Mouse (Mus musculus) hindlimb bud, embryonic 11.5 days (tissue): ENCODE results near the gene Armc3.
"Not testable (repeated sequence)": the region's sequence is repeated elsewhere in the genome, so short reads cannot be mapped to it uniquely, and the experiment has no call there.

Experiments used
- DNase-seq: peaks from one replicate; pipeline ENCODE4 v3.0.0-alpha.2; 2012; ENCODE audit warnings: low read depth, low spot score; ENCODE audit errors: extremely low spot score

Armc3 gene

DNA sequence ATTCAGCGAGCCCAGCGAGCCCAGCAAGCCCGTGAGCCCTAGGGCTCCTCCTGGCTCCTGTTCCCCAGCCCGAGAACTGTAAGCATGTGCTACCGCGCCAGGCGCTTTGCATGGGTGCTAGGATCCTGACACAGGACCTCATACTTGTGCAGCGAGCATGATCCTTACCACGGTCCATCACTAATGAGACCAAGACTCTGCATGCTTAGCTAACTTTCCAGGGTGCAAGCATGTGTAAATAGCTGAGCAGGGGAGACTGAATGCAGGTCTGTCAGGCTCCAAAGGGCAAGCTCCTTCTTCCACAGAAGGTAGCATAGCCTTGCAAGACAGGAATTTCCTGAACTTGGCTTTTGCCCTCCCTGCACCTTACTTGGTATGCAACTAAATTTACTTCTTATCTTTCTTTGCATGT, 71.6 kb downstream of the Armc3 start:
- DNase-seq, result no peak

DNA sequence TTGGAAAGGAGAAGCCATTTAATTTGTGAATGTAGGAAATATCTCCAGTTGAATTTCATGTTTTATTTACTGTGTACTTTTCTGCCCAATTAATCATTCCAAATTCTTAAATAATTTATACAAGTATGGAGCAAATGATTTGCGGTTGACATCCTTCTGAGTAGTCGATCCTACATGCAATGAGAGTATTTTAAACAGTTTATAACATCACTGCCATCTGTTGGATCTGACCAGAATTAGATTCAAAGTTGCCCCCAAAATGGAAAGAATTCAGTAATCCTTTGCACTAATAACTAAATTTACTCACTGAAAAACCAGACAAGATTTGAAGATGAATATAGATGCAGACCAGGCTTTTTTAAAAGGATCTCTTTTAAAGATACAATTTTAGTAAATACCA, 75.5 kb downstream of the Armc3 start:
- no peak for DNase-seq

DNA sequence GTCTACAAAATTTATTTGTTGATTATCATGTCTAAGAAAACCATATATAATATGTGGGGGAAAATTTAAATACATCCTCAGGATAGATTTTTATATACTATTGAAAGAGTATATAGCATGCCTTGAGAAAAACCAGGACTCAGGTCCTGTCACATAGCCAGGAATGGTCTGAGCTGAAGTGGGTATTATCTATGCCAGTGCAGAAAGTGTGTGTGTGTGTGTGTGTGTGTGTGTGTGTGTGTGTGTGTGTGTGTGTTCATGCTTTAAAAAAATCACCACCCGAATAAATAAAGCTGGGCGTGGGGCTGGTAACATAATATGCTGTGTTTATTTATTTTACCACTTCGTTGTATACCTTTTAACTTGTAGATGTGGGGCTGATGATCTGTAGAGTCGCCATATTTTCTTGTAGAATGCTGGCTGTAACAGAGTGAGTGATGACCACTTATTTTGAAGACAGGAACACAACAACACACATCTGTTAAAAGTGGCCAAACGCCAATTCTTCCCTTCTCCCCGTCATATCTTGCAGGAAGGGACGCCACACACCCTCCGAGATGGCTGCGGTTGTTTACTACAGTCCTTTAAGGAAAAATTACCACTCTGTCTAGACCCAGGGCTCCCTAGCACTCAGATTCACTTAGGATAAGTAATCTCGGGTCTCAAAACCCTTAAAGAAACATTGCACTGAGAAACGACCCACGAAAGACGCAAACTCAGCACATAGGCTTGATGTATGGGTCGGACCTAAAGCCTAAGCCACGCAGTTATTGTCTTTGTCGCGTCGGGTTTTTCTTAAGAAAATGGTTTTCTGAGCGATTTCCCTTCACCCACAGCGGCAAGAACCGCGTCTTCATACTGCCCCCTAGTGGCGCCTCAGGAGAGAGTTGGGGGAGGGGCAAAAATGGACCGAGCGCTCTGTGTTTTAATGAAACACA, 76.8 kb downstream of the Armc3 start:
- DNase-seq, result peak; percentile 69

DNA sequence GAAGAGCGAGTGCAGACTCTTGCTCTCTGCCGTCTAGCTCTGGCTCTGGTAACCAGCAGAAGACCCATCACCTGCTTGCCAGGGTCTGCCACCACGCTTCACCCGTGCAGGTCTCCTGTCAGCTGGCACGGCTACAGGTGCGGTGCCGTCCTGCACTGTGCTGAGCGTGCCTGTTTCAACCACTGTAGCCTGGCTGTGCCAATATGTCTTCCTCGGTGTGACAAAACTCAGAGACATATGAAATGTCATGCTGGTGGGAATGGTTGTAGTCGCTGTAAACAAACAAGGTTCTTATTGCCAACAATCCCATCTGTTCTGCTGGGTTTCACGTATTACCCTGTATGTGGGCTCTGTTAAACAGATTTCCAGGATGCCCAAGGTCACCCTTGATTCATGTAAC, 81.2 kb downstream of the Armc3 start:
- DNase-seq, result no peak

DNA sequence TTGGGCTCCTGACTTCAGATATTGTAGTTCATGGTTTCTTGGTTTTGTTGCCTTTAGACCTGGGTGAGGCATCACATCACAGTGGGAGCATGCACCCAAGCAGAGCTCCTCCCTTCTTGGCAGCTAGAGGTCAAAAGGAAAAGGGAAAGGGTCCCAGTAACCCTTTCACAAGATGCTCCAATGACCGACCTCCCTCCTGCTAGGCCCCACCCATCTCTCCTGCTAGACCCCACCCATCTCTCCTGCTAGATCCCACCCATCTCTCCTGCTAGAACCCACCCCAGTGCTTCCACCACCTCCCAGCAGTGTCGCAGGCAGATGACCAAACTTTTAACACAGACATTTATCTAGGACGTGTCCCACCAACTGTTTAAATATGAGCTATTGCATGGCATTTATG, 93.3 kb downstream of the Armc3 start:
- no peak for DNase-seq

DNA sequence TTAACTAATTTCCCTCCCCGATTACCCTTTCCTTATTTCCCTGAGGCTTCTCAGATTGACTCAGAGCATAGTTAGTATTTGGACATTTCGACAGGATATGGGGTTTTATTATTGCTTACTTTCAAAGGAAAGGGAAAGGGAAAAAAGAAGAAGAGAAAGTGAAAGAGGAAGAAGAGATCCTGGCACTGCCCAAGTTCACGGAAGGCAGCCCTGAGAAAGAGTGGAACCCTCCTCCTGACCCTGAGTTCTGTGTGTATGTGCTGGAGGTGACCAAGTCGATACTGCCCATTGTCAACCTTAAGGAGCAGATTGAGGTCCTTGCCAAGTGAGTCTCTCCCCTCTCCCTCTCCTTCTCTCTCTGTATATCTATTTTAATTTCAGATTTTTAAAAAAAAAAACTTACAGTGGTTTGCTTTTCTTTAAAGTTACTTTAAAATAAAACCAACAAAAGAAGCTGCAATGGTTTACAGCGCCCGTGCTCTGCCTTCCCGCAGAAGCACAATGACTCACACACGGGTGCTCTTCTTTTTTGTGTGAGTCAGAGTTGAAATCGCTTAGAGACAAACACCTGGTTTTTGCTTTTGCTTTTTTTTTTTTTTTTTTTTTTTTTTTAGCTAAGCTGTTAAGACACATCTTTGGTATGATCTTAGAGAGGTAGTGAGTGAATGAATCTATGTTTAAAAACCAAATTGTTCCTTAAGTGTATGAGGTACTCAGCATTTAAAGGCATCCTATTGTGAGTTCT, 101.4 kb downstream of the Armc3 start:
- DNase-seq, result no peak

DNA sequence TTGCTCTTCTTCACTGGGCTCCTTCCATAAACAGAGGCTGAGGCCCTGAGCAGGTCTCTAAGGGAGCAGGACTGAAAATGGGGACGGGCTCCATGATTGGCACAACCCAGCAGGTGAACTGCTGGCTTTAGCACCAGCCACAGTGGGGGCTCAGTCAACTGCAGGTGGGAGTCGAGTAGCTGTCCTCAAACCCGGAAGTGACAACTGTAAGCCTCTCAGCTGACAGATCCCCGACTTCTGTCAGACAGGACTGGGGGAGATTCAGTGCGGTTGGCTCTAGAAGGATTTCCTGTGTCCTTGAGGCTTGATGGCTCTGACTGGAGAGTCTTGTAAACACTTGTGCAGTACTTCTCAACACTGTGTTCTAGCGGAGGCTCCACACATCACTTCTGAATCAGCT, 102.1 kb downstream of the Armc3 start:
- no peak for DNase-seq

DNA sequence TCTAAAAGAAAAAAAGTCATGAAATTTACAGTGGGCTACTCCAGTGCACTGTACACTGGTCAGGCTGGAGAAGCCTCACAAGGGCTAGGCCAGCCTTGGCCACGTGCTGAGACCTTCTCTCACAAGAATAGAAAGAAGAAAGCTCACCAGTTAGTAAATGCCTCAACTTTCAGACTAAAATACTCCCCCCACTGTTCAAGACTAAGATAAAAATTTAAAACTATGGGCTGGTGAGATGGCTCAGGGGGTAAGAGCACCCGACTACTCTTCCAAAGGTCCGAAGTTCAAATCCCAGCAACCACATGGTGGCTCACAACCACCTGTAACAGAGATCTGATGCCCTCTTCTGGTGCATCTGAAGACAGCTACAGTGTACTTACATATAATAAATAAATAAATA, 104.0 kb downstream of the Armc3 start:
- DNase-seq, result not testable (repeated sequence)

DNA sequence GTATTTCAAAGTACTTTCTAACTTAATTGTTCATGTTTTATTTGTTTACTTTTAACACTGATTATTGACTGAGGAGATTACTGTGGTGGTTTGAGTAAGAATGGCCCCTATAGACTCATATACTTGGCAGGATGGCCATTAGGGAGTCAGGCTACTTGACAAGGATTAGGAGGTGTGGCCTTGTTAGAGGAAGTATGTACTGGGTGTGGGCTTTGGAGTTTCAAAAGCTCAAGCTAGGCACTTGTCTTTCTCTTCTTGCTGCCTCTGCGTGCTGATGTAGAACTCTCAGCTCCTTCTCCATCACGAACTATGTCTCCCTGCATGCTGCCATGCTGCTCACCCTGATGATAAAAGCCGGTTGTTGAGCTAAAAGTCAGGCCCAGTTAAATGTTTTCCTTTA, 111.4 kb downstream of the Armc3 start:
- no peak for DNase-seq

DNA sequence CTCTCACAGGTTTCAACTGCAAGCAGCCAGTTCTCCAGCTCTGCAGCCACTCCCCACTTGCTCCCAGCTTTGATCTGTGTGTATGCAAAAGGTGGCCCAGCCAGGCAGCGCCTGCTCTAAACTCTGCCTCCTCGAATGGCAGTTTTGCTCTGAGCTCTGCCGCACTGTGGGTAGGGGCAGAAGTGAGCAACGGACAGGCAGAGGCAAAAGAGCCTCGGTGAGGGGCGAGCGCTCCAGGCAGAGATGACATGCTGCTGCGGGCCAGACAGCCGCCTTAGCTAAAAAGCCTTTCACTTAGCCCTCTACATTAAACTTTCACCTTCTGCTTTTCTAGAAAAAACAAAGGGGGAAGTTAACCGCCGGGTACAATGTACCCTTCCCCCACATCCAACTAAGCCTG, 117.0 kb downstream of the Armc3 start:
- DNase-seq, result no peak

DNA sequence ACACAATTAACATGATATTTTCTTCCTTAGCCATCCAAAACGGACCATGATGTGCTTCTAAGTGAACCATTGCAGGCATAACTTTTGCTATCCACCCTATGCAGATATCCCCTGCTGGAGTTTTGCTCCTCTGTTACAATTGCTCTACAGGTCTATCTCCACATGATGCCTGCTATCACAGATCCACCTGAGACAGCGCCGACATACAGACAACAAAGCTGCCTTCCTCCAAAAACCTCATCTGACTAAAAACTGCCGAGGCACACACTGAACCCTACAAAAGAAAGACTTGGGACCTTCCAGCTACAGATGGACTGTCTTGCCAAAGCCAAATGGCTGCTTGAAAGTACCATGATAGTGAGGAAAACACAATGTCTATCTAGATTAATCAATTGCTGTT, 117.6 kb downstream of the Armc3 start:
- DNase-seq, result no peak

DNA sequence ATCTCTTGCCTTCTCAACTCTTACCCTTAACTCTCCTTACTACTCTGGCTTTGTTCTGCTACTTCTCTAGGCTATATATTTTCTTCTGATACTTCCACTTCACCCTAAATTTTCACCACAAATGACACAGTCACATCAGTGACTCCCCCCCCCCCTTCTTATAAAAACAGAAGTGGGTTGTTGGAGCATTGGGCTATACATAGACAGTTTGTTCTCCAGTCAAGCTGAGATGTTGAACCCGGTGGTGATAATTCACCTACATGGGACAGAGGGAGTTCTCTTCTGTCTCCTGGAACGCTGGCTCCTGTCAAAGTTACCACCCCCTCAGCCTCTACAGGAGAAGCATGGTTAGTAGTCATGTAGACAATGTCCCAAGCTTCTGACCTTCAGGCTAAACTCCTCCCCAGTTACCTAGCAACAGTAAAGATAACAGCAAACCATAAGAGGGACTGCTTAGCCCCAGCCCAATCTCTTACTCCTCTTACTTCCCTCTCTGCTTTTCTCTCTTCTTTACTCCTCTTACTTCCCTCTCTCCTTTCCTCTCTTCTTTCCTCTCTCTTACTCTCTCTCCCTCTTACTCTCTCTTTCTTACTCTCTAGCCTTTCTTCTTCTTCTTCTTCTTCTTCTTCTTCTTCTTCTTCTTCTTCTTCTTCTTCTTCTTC, 118.2 kb downstream of the Armc3 start:
- not testable (repeated sequence) for DNase-seq

DNA sequence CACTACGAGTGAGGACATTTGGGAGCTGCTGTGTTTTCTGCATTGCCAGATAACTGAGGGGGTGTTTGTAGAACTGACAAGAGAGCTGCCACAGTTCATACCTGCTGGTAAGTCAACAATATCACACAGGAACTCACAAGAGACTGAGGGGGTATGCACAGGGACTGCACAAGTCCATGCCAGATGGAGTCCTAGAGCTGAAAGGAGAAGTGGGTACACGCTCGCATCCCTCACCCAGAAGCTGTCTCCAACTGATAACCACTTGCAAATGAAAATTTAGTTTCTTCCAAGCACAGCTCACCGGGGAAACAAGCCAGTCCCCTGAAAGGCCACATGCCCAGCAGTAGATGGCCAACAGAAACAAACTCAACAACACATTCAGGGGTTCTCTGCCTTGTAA, 119.4 kb downstream of the Armc3 start:
- no peak for DNase-seq

DNA sequence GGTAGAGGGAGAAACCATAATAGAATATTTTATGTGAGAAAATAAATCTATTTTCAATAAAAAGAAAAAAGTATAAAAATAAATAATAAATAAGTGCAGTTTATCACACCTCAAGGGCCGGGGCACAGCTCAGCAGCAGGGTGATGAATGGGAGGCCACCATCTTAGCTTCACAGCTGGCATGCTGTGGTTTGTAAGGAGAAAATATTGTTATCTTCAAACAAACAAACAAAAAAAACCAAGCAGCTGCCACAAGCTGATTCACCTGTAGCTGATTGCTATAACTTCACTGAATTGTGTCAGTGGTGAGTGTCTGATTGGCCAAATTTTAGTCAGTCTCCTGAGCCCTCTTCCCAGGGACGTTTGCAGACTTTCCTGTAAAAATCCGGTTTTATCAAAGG, 120.2 kb downstream of the Armc3 start:
- no peak for DNase-seq

DNA sequence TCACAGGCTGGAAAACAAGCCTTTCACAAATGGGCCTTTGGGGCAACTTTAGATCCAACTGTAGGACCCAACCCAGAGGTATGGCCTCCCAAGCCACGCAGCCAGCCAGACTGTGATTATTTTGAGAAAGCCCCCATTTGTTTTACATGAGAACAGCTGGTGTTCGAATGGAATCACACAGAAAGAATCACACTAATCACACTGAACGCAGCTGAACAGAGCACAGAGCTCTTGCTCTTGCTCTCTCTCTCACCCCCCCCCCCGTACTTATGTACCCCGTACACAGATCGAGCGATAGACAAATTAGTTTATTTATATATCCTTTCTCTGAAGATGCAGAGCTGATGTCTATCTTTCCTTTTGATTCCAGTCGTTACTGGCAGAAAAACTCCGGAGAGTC, 123.3 kb downstream of the Armc3 start:
- DNase-seq, result no peak

DNA sequence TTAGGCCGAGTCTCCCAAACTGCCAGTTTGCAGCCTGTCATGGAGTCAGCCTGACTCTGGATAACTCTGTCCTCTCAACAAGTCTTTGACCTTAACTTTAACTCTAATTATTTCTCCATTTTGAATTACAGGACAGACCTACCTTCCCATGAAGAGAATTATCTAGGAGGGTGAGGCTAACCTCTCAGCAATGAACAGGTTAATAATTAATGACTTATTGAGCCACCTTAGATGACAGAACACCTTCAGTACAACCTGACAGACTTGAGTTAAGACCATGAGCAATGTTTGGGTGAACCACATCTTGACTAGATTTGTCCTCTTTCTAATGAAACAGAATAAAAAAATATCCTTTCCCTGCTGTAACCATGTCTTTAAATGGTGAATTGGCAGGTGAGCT, 127.3 kb downstream of the Armc3 start:
- no peak for DNase-seq

DNA sequence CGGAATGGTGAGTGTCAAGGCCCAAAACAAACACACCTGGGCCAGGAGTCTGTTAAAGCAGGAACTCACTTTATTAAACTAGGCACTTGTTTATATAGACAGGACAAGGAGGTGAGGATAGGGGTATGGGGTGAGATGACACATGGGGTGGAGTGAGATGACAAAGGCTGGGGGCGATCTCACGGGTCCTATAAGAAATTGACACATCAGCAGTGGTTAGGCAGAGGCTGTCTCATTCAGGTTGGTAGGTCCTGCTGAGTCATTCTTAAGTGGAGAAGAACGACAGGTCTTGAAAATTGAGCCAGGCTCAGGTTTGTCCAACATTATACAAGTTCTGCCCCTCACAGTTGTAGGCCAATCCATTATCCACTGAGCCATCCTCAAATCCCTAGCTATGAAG, 128.7 kb downstream of the Armc3 start:
- DNase-seq, result no peak

DNA sequence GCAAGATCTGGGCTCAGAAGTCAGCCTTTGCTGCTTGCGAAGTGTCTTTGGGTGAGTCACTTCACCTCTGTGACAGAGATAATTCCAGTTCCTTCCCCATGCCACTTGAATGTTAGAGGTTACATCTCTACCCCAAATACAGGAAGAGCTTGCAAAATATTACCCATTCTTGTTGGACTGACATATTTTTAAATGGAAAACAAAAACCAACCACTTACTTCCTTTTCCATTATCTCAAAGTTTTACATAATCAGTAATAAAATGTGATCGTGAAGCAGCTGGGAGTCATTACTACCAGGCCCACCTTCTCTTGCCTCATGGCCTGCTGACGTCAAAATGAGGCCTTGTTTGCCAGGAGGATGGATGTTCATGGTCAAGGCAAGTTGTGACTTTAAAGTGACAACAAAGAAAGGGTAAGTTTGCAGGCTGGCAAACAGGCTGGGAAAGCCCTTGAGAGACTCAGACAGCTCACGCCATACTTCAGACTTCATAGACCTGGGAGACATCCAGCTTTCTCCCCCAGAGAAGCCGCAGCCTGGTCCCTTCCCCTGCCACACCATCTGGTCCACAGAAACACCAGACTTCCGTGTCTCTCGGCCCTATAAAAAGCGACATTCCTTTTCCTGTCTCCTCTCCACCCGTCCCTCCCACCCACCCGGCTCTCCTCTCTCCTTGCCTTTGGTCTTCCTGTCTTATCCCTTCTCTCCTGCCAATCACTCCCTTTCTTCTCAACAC, 145.0 kb downstream of the Armc3 start:
- no peak for DNase-seq

DNA sequence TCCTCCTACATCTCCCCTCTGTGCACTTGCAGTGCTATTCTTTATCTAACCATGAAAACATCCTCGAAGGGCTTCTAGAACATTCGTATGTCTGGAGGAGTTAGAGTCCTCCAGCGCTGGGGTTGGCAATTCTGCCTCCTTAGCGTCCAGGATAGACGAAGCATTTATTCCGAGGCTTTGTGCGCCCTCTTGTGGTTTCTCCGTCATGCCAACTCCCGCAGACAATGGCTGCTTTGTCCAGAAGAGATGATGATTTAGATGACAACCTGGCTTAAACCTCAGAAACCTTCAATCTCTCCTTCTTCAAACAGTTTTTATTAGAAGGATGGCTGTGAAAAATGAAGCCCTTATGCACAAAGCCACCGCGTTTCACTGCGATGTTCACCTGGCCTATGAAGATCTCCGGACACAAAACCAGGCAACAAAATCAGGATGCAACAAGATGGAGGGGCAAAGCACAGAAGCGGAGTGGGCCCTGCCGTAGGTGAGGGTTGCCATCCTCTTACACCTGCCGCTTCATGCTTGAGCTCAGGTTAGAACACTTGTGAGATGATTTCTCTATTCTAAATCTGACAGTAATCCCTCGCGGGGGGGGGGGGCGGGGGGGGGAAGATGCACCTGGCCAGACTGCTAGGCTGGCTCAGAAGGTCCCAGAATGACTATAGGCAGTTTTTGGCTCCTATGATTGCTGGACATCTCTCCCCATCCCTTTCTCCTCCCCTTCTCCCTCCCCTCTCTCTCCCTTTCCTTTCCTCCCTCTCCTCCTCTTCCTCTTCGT, 145.7 kb downstream of the Armc3 start:
- DNase-seq, result peak; percentile 80

DNA sequence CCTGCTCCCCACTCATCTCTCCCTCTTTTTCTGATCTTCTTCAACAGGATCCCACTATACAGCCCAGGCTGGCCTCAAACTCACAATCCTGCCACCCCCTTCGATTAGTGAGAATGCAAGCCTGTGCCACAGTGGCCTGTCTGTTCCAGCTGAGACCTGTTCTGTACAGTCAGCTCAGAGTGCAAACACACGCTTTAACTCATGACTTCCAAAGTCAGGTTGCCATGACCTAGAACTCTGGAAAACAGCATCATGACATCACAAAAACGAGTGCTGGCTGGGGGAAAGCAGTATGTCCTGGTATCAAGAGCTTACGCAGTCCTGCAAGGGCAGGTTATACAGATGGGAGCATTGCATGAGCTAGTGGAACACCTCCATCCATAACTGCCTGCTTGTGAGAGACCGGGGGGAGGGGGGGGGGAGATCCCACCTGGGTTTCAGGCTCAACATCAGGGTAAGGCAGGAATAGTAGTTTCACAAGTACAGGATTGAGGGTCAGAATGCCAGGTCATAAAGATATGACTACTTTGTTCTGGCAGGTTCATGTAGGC, 146.4 kb downstream of the Armc3 start:
- no peak for DNase-seq
